8 mouse cellular contexts compared by ENCODE assay signal in the genomic region with DNA sequence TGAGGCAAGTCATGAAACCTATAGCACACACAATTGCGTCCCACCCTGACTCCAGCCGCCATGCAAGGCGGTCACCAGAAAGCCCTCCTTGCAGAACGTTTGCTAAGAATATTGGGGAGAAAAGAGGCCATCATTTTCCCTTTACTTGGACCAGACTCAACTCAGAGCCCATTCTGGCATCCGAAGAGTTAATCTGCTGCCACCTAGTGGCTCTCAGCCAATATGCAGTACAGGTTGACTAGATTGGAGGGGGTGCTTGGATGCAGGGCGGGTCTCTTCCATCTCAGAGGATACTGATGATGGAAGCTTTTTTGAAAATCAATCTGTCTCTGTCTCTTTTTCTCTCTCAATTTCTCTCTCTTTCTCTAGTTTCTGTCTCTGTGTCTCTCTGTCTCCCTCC.
DNase-seq lines count a peak whose midpoint lies in the region; ATAC-seq and TF ChIP-seq lines count a peak whose summit lies in the region.

No protein-coding gene starts in this region.

- H3K36me3 ChIP-seq in kidney, adult 2 months (ENCODE audit: control insufficient read depth, insufficient read depth, low read length), result no peaks in the 10 kb centered on the region
- H3K36me3 ChIP-seq in limb, embryonic 14.5 days (ENCODE audit: control insufficient read depth, insufficient read depth, low read length), result no peaks in the 10 kb centered on the region

- H3K27ac ChIP-seq in kidney, adult 2 months (ENCODE audit: insufficient read depth, low read depth, low read length), result no peak overlapping the region
- peak overlapping the region; percentile 75 for H3K27ac ChIP-seq in limb, embryonic 14.5 days (replicated peaks; ENCODE audit: low read depth, low read length)

- no peak overlapping the region for H3K9ac ChIP-seq in limb, embryonic 14.5 days (ENCODE audit: low read depth, low read length, severe bottlenecking)

- no peaks in the 10 kb centered on the region for H3K9me3 ChIP-seq in limb, embryonic 14.5 days (ENCODE audit: control insufficient read depth, low read length)

- no peaks in the 10 kb centered on the region for H3K4me1 ChIP-seq in kidney, adult 2 months (ENCODE audit: control insufficient read depth, insufficient read depth, low read length)
- H3K4me1 ChIP-seq in limb, embryonic 14.5 days (ENCODE audit: control insufficient read depth, insufficient read depth, low read length), result peaks cover 15% of the 10 kb centered on the region; the same call in 1 of the 2 replicates

- no peak overlapping the region for H3K4me3 ChIP-seq in kidney, adult 2 months (ENCODE audit: insufficient read depth, low read depth, low read length)
- H3K4me3 ChIP-seq in limb, embryonic 14.5 days (replicated peaks; ENCODE audit: low read length), result no peak overlapping the region

- peak overlapping the region; percentile 25 for H3K4me2 ChIP-seq in limb, embryonic 14.5 days (replicated peaks; ENCODE audit: low read depth, low read length, severe bottlenecking)

- peak; percentile 65 for ATAC-seq in limb, embryonic 14.5 days (ENCODE audit: low FRiP score, low read depth)

- 11% methylated on average over 6 of the region's 6 CpGs for WGBS in kidney, adult 2 months
- 2% methylated on average over 6 of the region's 6 CpGs for WGBS in limb, embryonic 14.5 days

- peak; percentile 50; the same call in 1 of the 2 replicates for TF ChIP-seq CTCF in kidney, adult 2 months (conservative IDR thresholded peaks at IDR 0.05; ENCODE audit: insufficient read depth, insufficient read length, low read depth, low read length)

- peak; percentile 41 for DNase-seq in adrenal gland, postnatal 14 days
- no peak for DNase-seq in adrenal gland, adult 2 months
- peak; percentile 64 to 67 for DNase-seq in cerebellum, postnatal 25 days
- peak; percentile 21 to 60 for DNase-seq in frontal cortex, postnatal 36 days (ENCODE audit: low spot score in 2 of 2)
- peak; percentile 50 for DNase-seq in kidney, adult 2 months
- peak; percentile 78 for DNase-seq in limb, embryonic 14.5 days (ENCODE audit: low spot score)
- DNase-seq in neural tube, embryonic 10.5 days (ENCODE audit: extremely low spot score, low spot score), result peak; percentile 90
- peak; percentile 29 for DNase-seq in testis, postnatal 14 days (ENCODE audit: low spot score)

- no peak for TF ChIP-seq POLR2A in kidney, adult 2 months (IDR thresholded peaks at IDR 0.05; ENCODE audit: low read depth, low read length)
- no peak for TF ChIP-seq POLR2A in limb, embryonic 14.5 days (IDR thresholded peaks at IDR 0.05; ENCODE audit: borderline replicate concordance, extremely low read depth, insufficient read depth, insufficient read length)

- H3K27me3 ChIP-seq in kidney, adult 2 months (replicated peaks; ENCODE audit: control insufficient read depth, insufficient read depth, low read length), result no peaks in the 10 kb centered on the region
- no peaks in the 10 kb centered on the region for H3K27me3 ChIP-seq in limb, embryonic 14.5 days (ENCODE audit: control insufficient read depth, insufficient read depth, low read length)
